Mouse (Mus musculus): ENCODE results near the gene Tnpo3.

- TF ChIP-seq GATA1 (IDR thresholded peaks at IDR 0.05; ENCODE audit: low read length) (no peak), TAL1 (IDR thresholded peaks at IDR 0.05; ENCODE audit: low read length) (no peak)
Observed at GRCm38 (mm10) chr6:29524034-29524489, 85.6 kb downstream of the Tnpo3 start.
